Mouse (Mus musculus) cerebellum, adult 2 months (tissue): ENCODE measurements around the gene Crim1.

Source experiments
- CTCF ChIP-seq: fragments of 200-500 bp; IDR thresholded peaks from 2 replicates; pipeline ENCODE4 v1.5.1; 2011; ENCODE audit warnings: low read depth, mild to moderate bottlenecking, control low read depth, low read length, moderate library complexity, borderline replicate concordance; ENCODE audit not compliant: insufficient read depth
- POLR2A ChIP-seq: fragments of 200-500 bp; IDR thresholded peaks from 2 replicates; pipeline ENCODE4 v1.6.1; 2011; ENCODE audit warnings: low read length, control low read depth, borderline replicate concordance; ENCODE audit not compliant: insufficient read depth

GRCm38 (mm10) chr17:78270019-78270418 is 70.0 kb downstream of the Crim1 start:
- TF ChIP-seq CTCF (no peak), POLR2A (no peak)
